Mouse (Mus musculus): Measurements from ENCODE around the gene Ube2m. TPM values are rescaled to one million over a fixed set of nuclear protein-coding genes. Genes with fewer than 3 reads are reported as not detected.

The Ube2m gene
- total and polyA plus RNA-seq, 2 experiments from 2014 or later = 116 to 290 TPM

- DNase-seq (ENCODE audit: low spot score) (no peak), ATAC-seq (ENCODE audit: insufficient read depth, low read depth) (no peak)
- Histone ChIP-seq H3K4me1 (ENCODE audit: control insufficient read depth, insufficient read depth) (peaks cover 21% of the 10 kb centered on the region), H3K27me3 (ENCODE audit: control insufficient read depth, insufficient read depth, low read length) (no peaks in the 10 kb centered on the region), H3K27ac (ENCODE audit: low read depth) (no peak overlapping the region), H3K9me3 (replicated peaks; ENCODE audit: control insufficient read depth, low read length) (no peaks in the 10 kb centered on the region), H3K4me3 (ENCODE audit: low read depth, low read length) (no peak overlapping the region), H3K36me3 (replicated peaks; ENCODE audit: control insufficient read depth, insufficient read depth, low read length) (peaks cover 78% of the 10 kb centered on the region), H3K9ac (replicated peaks; ENCODE audit: low read depth, low read length) (no peak overlapping the region), H3K4me2 (ENCODE audit: low read depth, low read length) (no peak overlapping the region)
- WGBS = 88% methylated on average over 4 of the region's 4 CpGs
- TF ChIP-seq CTCF (IDR thresholded peaks at IDR 0.05; ENCODE audit: low read depth) (no peak), EP300 (IDR thresholded peaks at IDR 0.05; ENCODE audit: low read depth) (no peak)
These were observed 9.1 kb downstream of the Ube2m start for GRCm38 (mm10) chr7:13028986-13029385.

GRCm38 (mm10) chr7:13025511-13026112 is 12.5 kb downstream of the Ube2m start:
- DNase-seq (ENCODE audit: low spot score) (no peak), ATAC-seq (ENCODE audit: insufficient read depth, low read depth) (no peak)
- peaks cover 53% of the 10 kb centered on the region for H3K36me3 ChIP-seq (replicated peaks; ENCODE audit: control insufficient read depth, insufficient read depth, low read length)
- H3K4me1 ChIP-seq (ENCODE audit: control insufficient read depth, insufficient read depth) = peaks cover 15% of the 10 kb centered on the region
- H3K27me3 ChIP-seq (ENCODE audit: control insufficient read depth, insufficient read depth, low read length) = no peaks in the 10 kb centered on the region
- peak overlapping the region; percentile 98; the same call in 1 of the 2 replicates for H3K27ac ChIP-seq (ENCODE audit: low read depth)
- H3K4me3 ChIP-seq (ENCODE audit: low read depth, low read length) = peak overlapping the region; percentile 83
- no peak for TF ChIP-seq EP300 (IDR thresholded peaks at IDR 0.05; ENCODE audit: low read depth)
- TF ChIP-seq CTCF (IDR thresholded peaks at IDR 0.05; ENCODE audit: low read depth) = no peak
- H3K9ac ChIP-seq (replicated peaks; ENCODE audit: low read depth, low read length) = peak overlapping the region; percentile 80
- H3K4me2 ChIP-seq (ENCODE audit: low read depth, low read length) = peak overlapping the region; percentile 93
- WGBS = 31% methylated on average over 4 of the region's 4 CpGs
- H3K9me3 ChIP-seq (replicated peaks; ENCODE audit: control insufficient read depth, low read length) = no peaks in the 10 kb centered on the region

GRCm38 (mm10) chr7:13024805-13025204 is 13.3 kb downstream of the Ube2m start:
- DNase-seq (ENCODE audit: low spot score) (peak; percentile 61), ATAC-seq (ENCODE audit: insufficient read depth, low read depth) (peak; percentile 68)
- Histone ChIP-seq H3K27ac (ENCODE audit: low read depth) (peak overlapping the region; percentile 98), H3K9ac (replicated peaks; ENCODE audit: low read depth, low read length) (peak overlapping the region; percentile 80), H3K36me3 (replicated peaks; ENCODE audit: control insufficient read depth, insufficient read depth, low read length) (peaks cover 45% of the 10 kb centered on the region), H3K27me3 (ENCODE audit: control insufficient read depth, insufficient read depth, low read length) (no peaks in the 10 kb centered on the region), H3K4me2 (ENCODE audit: low read depth, low read length) (peak overlapping the region; percentile 93), H3K4me1 (ENCODE audit: control insufficient read depth, insufficient read depth) (peaks cover 15% of the 10 kb centered on the region), H3K9me3 (replicated peaks; ENCODE audit: control insufficient read depth, low read length) (no peaks in the 10 kb centered on the region), H3K4me3 (ENCODE audit: low read depth, low read length) (peak overlapping the region; percentile 83)
- TF ChIP-seq CTCF (IDR thresholded peaks at IDR 0.05; ENCODE audit: low read depth) (peak; percentile 16; the same call in 1 of the 2 replicates), EP300 (IDR thresholded peaks at IDR 0.05; ENCODE audit: low read depth) (no peak)
- 0% methylated on average over 44 of the region's 44 CpGs for WGBS

GRCm38 (mm10) chr7:13023928-13024731 is 13.9 kb downstream of the Ube2m start:
- Histone ChIP-seq H3K9ac (replicated peaks; ENCODE audit: low read depth, low read length) (peak overlapping the region; percentile 80), H3K27ac (ENCODE audit: low read depth) (peak overlapping the region; percentile 98), H3K4me1 (ENCODE audit: control insufficient read depth, insufficient read depth) (peaks cover 15% of the 10 kb centered on the region), H3K9me3 (replicated peaks; ENCODE audit: control insufficient read depth, low read length) (no peaks in the 10 kb centered on the region), H3K4me3 (ENCODE audit: low read depth, low read length) (peak overlapping the region; percentile 83), H3K36me3 (replicated peaks; ENCODE audit: control insufficient read depth, insufficient read depth, low read length) (peaks cover 38% of the 10 kb centered on the region), H3K27me3 (ENCODE audit: control insufficient read depth, insufficient read depth, low read length) (no peaks in the 10 kb centered on the region), H3K4me2 (ENCODE audit: low read depth, low read length) (peak overlapping the region; percentile 93)
- WGBS = under 1% methylated on average over 91 of the region's 95 CpGs
- ATAC-seq (ENCODE audit: insufficient read depth, low read depth) = peak; percentile 83
- peak; percentile 90 for DNase-seq (ENCODE audit: low spot score)
- TF ChIP-seq CTCF (IDR thresholded peaks at IDR 0.05; ENCODE audit: low read depth) (no peak; the same call in 1 of the 2 replicates), EP300 (IDR thresholded peaks at IDR 0.05; ENCODE audit: low read depth) (0 out of 2 replicates have a peak, but pooled peaks have one; percentile 20)

GRCm38 (mm10) chr7:13022773-13023535 is 15.1 kb downstream of the Ube2m start:
- peak; percentile 67 for DNase-seq (ENCODE audit: low spot score)
- no peaks in the 10 kb centered on the region for H3K27me3 ChIP-seq (ENCODE audit: control insufficient read depth, insufficient read depth, low read length)
- H3K9ac ChIP-seq (replicated peaks; ENCODE audit: low read depth, low read length) = peak overlapping the region; percentile 80
- TF ChIP-seq EP300 (IDR thresholded peaks at IDR 0.05; ENCODE audit: low read depth) (no peak), CTCF (IDR thresholded peaks at IDR 0.05; ENCODE audit: low read depth) (no peak)
- no peaks in the 10 kb centered on the region for H3K9me3 ChIP-seq (replicated peaks; ENCODE audit: control insufficient read depth, low read length)
- peak overlapping the region; percentile 93 for H3K4me2 ChIP-seq (ENCODE audit: low read depth, low read length)
- peak; percentile 21 for ATAC-seq (ENCODE audit: insufficient read depth, low read depth)
- peak overlapping the region; percentile 83 for H3K4me3 ChIP-seq (ENCODE audit: low read depth, low read length)
- peak overlapping the region; percentile 98 for H3K27ac ChIP-seq (ENCODE audit: low read depth)
- peaks cover 26% of the 10 kb centered on the region for H3K36me3 ChIP-seq (replicated peaks; ENCODE audit: control insufficient read depth, insufficient read depth, low read length)
- peaks cover 15% of the 10 kb centered on the region for H3K4me1 ChIP-seq (ENCODE audit: control insufficient read depth, insufficient read depth)
- 6% methylated on average over 31 of the region's 31 CpGs for WGBS

Data from heart, postnatal 0 days (tissue).